Mouse (Mus musculus): ENCODE measurements around the gene Ttn. TPM values are rescaled to one million over a fixed set of nuclear protein-coding genes. Genes with fewer than 3 reads are reported as not detected.

Gene Ttn
- total RNA-seq, 4 experiments from 2014 or later = 5,242 to 10,811 (median 7,168) TPM

GRCm38 (mm10) chr2:76850066-76850465 is 132.3 kb downstream of the Ttn start:
- DNase-seq (ENCODE audit: low spot score in 2 of 2) = no peak

- no peak for DNase-seq (ENCODE audit: low spot score in 2 of 2)
Observed at GRCm38 (mm10) chr2:76843162-76843561, 139.2 kb downstream of the Ttn start.

- no peak for DNase-seq (ENCODE audit: low spot score in 2 of 2)
Observed at GRCm38 (mm10) chr2:76820472-76820871, 161.9 kb downstream of the Ttn start.

GRCm38 (mm10) chr2:76817796-76818195 is 164.6 kb downstream of the Ttn start:
- DNase-seq (ENCODE audit: low spot score in 2 of 2) = no peak

- peak in 1 of 2 experiments; percentile 2 for DNase-seq (ENCODE audit: low spot score in 2 of 2)
Observed at GRCm38 (mm10) chr2:76814048-76814817, 168.1 kb downstream of the Ttn start.

- no peak for DNase-seq (ENCODE audit: low spot score in 2 of 2)
Observed at GRCm38 (mm10) chr2:76811160-76811559, 171.2 kb downstream of the Ttn start.

- peak; percentile 30 to 47 for DNase-seq (ENCODE audit: low spot score in 2 of 2)
Observed at GRCm38 (mm10) chr2:76808334-76808733, 174.0 kb downstream of the Ttn start.

- peak; percentile 56 to 72 for DNase-seq (ENCODE audit: low spot score in 2 of 2)
Observed at GRCm38 (mm10) chr2:76807284-76807683, 175.1 kb downstream of the Ttn start.

- peak in 1 of 2 experiments; percentile 3 for DNase-seq (ENCODE audit: low spot score in 2 of 2)
Observed at GRCm38 (mm10) chr2:76806861-76807260, 175.5 kb downstream of the Ttn start.

GRCm38 (mm10) chr2:76806376-76806775 is 176.0 kb downstream of the Ttn start:
- DNase-seq (ENCODE audit: low spot score in 2 of 2) = peak in 1 of 2 experiments; percentile 1

- peak in 1 of 2 experiments; percentile 0 for DNase-seq (ENCODE audit: low spot score in 2 of 2)
Observed at GRCm38 (mm10) chr2:76805191-76805892, 177.0 kb downstream of the Ttn start.

- no peak for DNase-seq (ENCODE audit: low spot score in 2 of 2)
Observed at GRCm38 (mm10) chr2:76784171-76784570, 198.2 kb downstream of the Ttn start.

GRCm38 (mm10) chr2:76780792-76781191 is 201.6 kb downstream of the Ttn start:
- DNase-seq (ENCODE audit: low spot score in 2 of 2) = no peak

- peak; percentile 1 to 2 for DNase-seq (ENCODE audit: low spot score in 2 of 2)
Observed at GRCm38 (mm10) chr2:76769831-76770230, 212.5 kb downstream of the Ttn start.

GRCm38 (mm10) chr2:76767231-76767630 is 215.1 kb downstream of the Ttn start:
- DNase-seq (ENCODE audit: low spot score in 2 of 2) = peak in 1 of 2 experiments; percentile 3

- peak in 1 of 2 experiments; percentile 38 for DNase-seq (ENCODE audit: low spot score in 2 of 2)
Observed at GRCm38 (mm10) chr2:76764526-76764925, 217.8 kb downstream of the Ttn start.

GRCm38 (mm10) chr2:76762154-76762553 is 220.2 kb downstream of the Ttn start:
- DNase-seq (ENCODE audit: low spot score in 2 of 2) = no peak

GRCm38 (mm10) chr2:76756461-76756860 is 225.9 kb downstream of the Ttn start:
- DNase-seq (ENCODE audit: low spot score in 2 of 2) = peak in 1 of 2 experiments; percentile 2

GRCm38 (mm10) chr2:76751993-76752392 is 230.4 kb downstream of the Ttn start:
- DNase-seq (ENCODE audit: low spot score in 2 of 2) = no peak

GRCm38 (mm10) chr2:76749341-76750110 is 232.8 kb downstream of the Ttn start:
- DNase-seq (ENCODE audit: low spot score in 2 of 2) = no peak

- no peak for DNase-seq (ENCODE audit: low spot score in 2 of 2)
Observed at GRCm38 (mm10) chr2:76748696-76749095, 233.7 kb downstream of the Ttn start.

- no peak for DNase-seq (ENCODE audit: low spot score in 2 of 2)
Observed at GRCm38 (mm10) chr2:76719650-76720049, 262.7 kb downstream of the Ttn start.

Measured in gastrocnemius, adult 8-10 months (tissue).